Mouse (Mus musculus) left cerebral cortex, adult 18-20 months (tissue): ENCODE results near the gene Tmbim1. TPM values are rescaled to one million over a fixed set of nuclear protein-coding genes. Genes with fewer than 3 reads are reported as not detected.
"Not testable (repeated sequence)": the region's sequence is repeated elsewhere in the genome, so short reads cannot be mapped to it uniquely, and the experiment has no call there.

ENCODE experiments used
- DNase-seq, 2 experiments: peaks; one replicate each; pipeline ENCODE4 v3.0.0; 2021 to 2022; ENCODE audit warnings: low spot score in 2 of 2, mixed read lengths in 1 of 2
- total RNA-seq, 2 experiments: library from RNA; stranded (reverse); gene quantifications; 2 replicates each; pipeline ENCODE4 v1.2.3; 2021

The Tmbim1 gene
- total RNA-seq, 2 experiments from 2014 or later, result 19.1 to 24.1 TPM

- no peak for DNase-seq
Observed at GRCm38 (mm10) chr1:74329899-74330431, 24.5 kb upstream of the Tmbim1 start.

DNA sequence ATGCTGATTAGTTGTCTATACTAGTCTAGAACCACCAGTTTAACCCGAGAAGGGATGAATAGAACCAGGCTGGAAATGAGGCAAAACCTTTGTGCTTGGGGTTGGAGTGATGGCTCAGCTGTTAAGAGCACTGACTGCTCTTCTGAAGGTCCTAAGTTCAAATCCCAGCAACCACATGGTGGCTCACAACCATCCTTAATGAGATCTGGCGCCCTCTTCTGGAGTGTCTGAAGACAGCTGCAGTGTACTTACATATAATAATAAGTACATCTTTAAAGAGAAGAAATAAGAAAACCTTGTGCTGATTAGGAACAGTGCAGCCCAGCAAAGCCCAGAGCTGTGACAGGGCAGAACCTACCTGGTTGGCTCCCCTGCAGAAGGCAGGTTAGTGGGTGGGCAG lies 21.5 kb upstream of the Tmbim1 start:
- DNase-seq, result not testable (repeated sequence)

DNA sequence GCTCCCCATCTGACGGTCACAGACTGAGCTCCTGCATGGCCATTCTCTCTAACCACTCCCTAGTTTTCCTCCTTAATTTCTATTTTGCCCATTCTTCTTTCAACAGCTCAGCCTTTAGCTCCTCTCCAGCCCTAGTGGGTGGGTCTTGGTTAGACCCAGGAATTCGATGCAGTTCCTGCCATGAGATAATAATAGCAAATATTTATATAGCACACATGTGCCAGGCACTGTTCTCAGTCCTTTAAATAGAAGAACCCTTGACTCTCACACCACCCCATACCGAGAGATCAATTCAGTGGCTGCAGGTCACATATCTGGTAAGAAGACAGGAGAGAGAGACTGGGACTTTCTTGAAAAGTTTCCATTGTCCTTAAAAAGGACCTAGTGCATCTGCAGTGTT lies 16.0 kb upstream of the Tmbim1 start:
- DNase-seq, result no peak

GRCm38 (mm10) chr1:74318711-74319110 lies 13.3 kb upstream of the Tmbim1 start:
- no peak for DNase-seq

GRCm38 (mm10) chr1:74316114-74316827 lies 10.8 kb upstream of the Tmbim1 start:
- DNase-seq, result no peak

DNA sequence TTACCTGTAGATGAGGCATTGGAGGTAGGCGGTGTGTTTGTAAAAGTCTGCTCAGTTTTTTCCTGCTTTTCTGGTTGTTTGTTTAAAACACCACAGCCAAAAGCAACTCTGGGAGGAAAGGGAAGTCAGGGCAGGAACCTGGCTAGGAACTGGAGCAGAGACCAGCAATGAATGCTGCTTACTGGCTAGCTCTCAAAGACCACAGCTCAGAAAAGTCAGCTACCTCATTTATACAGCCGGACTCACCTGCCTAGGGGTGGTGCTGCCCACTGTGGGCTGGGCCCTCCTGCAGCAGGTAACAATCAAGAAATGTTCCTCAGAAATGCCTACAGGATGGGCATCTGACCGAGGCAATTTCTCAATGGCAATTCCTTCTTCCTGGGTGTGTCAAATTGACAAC lies 9.4 kb upstream of the Tmbim1 start:
- DNase-seq, result no peak

DNA sequence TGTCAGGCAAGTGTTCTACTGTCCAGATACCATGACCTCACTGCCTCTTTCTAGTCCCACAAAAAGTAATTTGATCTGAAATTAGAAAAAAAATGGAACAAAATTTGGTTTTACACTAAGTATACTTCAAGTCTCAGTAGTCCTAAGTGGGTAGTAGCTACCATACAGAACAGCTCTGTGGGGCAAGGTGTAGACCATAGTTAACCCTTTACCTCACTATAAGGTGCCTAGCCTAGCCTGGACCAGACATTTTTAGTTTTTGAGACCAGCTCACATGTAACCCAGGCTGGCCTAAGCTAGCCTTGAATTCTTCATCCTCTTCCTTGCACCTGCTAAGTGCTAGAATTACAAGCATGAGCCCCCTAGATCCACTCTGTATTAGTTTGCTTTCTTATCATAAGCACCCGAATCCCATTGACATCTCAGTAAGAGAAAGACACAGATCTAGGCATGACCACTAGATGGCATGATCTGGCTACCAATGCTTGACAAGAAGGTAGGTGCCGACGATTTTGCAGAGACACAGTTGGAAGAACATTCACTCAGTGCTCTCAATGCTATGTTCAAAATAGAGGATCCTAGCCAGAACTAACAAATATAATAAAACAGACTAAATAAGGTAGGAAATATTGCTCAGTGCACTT lies 7.7 kb upstream of the Tmbim1 start:
- peak; percentile 58 to 77 for DNase-seq

- no peak for DNase-seq
Observed at GRCm38 (mm10) chr1:74309767-74310166, 4.3 kb upstream of the Tmbim1 start.

DNA sequence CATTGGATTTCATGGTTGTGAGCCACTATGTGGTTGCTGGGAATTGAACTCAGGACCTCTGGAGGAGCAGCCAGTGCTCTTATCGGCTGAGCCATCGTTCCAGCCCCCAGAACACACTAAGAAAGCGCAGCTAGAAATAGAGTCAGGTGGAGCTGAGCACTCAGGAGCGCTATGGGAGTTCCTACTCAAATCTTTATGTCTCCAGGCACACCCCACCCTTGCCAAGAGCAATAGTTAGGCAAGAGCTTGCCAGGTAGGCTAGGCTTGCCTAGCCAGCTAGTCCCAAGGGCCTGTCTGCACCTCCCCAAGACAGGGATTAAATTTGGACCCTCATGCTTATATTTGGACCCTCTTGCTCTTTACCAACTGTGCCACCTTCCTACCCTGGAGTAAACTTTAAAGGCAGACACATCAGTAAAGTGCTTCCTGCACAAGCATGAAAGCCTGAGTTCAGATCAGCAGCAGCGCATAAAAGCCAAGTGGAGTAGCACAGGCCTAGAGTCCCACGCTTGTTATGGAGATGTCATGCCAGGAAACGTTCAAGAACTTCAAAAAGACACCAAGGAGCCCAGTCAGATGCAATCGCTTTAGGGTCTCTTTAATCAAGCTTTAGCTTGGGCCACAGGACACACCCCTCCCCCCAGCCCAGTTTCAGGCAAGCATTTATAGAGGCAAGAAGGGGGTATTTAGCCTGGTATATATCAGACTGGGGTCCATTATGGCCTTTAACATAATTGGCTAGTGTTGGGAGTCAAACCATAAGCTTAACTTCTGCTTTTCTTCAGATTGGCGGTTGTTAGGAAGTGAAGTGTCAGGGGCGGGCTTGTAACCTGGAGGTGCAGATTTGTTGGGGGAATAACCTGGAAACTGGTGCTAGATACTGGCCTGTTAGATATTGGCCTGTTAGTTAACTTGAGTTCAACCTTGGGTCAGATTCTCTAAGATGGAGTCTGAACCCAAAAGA lies 2.9 kb upstream of the Tmbim1 start:
- DNase-seq, result no peak

DNA sequence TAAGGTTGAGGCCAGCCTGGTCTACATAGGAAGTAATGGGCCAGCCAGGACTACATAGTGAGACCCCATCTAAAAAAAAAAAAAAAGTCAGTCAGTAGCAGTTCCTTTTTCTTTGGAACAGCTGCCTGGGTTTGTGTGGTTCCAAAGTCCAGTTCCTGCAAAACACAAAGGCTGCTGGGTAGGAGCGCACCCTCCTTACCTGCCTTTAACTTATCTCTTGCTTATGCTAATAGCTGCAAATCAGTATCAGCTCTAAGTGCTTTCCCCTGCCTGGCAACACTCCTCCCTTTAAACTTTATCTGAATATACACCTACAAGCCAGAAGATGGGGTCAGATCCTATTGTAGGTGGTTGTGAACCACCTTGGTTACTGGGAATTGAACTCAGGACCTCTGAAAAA lies 1.7 kb upstream of the Tmbim1 start:
- no peak for DNase-seq

DNA sequence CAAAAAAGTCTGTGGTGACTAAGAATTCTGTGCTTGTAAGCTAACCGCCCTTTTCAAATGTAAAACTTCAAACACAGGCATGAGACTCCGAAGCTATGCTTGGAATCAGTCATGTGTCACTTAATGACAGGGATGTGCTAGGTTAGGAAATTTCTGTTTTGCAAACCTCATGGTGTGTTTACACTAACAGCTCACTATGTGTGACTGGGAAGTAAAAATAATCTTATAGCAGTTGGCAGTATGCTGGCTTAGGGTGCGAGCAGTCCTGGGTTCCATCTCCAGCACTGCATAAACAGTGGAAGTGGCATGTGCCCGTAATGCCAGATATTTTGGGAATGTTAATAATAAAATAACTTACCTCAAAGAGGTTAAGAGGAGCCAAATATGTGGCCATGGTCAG lies 476 bp downstream of the Tmbim1 start:
- no peak for DNase-seq

DNA sequence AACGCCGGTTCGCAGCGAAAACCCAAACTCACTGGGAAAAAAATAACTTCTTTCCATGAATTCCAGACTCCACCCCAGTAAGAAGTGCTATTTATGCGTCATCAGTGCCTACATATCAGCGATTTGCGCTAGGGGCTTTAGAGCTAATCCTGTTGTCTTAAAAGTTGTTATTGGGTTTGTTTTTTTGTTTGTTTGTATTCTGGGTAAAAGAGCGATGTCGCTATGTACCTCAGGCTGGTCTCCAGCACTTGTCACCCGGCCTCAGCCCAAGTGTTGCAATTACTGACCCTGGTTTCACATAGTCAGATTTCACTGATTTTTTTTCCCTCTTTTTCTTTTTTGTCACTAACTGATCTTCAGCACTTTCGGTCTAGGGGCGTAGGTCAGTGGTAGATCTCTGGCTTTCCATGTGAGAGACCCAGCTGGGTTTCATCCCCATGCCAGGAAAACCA lies 1.1 kb downstream of the Tmbim1 start:
- DNase-seq, result no peak

DNA sequence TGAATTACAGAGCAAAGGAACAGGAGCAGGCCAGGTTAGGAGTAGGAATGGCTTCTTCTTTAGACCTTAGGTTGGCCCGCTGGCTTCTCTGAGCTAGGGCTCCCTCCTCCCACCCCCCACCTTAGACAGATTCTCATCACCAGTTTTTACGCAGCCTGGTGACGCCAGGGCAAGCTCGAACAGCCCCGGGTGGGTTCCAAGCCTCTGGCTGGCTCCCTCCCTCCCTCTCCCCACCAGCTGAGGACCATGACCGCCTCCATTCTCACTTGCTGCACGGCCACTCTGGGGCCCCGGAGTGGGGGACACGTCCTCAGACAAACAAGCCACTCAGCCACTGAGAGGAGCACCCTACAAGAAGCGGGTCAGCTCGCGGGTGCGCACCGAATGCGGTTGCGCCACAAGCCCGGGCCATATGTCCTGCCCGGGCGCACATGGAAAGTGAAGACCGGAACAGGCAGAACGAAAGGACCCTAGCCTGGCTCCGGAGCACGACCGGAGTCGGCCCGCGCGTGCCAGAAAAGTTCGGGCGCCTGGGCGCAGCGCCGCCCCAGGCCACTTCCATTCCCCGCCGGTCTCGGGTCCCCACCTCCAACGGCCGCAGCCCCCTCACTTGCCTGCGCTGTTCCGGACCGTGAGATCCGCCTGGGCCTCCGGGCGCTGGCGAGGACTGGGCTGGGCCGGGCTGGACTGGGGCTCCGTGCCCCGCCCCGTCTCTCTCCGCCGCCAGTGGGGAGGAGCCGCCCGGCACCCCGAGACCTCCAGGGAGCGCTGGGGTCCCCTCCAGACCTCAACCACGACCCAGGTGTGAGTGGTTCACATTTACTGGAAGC lies 1.7 kb downstream of the Tmbim1 start:
- DNase-seq, result peak; percentile 55 to 65

DNA sequence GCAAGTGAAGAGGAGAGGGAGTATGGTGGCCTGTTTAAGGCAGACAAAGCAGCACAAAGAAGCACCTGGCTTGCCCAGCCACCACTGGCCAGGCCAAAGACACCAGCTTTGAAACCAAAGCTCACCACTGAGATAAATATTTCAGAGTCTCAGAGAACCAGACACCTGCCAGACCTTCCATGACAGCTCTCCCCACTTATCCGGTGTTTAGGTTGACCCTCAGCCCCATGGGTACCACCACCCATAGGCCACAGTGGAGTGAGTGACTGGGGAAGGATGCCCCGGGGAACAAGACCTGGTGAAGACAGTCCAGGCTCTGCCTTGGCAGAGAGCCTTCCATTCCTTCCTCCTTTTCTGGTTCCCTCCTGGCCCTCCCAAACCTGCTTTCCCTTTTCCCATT lies 2.6 kb downstream of the Tmbim1 start:
- DNase-seq, result no peak

- DNase-seq, result no peak
Observed at GRCm38 (mm10) chr1:74302229-74302628, 3.2 kb downstream of the Tmbim1 start.

DNA sequence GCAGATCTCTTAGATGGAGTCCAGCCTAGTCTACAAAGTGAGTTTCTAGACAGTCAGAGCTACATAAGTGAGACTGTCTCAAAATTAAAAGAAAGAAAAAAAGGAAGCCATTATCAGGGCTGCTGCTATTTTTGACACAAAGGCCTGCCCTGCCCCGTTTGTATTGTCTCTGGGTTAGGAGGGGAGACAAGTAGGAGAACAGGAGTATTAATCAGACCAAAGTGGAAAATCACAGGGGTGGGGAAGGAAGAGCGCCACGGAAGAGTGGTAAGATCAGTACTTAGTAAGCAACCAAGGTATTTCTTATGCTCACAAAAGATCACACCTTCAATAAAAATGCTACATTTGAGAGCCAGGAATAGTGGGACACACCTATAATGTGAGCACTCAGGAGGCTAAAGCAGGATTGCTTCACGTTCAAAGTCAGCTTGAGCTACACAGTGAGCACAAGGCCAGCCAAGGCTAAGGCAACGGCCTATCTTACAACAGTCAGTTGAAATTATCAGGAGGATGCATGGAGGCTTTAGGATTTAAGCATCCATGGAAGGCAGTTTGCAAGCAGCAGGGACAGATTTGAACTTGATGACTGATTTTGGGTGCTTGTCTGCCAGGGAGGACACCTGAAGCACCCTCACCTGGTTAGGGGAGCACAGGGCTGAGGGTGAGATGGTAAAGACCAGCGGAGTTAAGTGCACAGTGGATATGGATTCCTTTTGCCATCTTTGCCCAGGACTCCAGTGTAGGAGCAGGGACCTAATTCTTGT lies 4.9 kb downstream of the Tmbim1 start:
- no peak for DNase-seq

DNA sequence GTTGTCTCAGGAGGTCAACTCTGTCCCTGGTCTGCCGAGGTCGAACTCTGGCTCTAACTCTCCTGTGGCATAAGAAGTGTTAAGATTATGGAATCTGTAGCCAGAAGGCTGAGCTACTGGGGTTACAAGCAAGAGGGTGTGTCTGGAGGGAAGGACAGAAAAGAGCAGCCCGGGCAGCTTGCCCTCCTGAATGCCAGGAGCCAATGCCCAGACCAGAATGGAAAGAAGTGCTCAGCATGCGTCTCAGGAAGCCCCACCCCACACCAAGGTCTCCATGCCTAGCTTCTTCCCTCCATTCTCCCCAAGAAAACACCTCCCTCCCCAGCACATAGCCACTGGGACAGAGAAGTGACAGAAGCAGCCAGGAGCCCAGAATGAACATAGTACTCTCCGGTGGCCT lies 6.4 kb downstream of the Tmbim1 start:
- DNase-seq, result no peak

- no peak for DNase-seq
Observed at GRCm38 (mm10) chr1:74298157-74298750, 7.2 kb downstream of the Tmbim1 start.

GRCm38 (mm10) chr1:74297269-74297668 lies 8.2 kb downstream of the Tmbim1 start:
- no peak for DNase-seq
